Mouse (Mus musculus) CD4-positive, CD25-positive, alpha-beta regulatory T cell, adult 9 weeks (primary cell): ENCODE results near the gene Fam240a. TPM values are rescaled to one million over a fixed set of nuclear protein-coding genes. Genes with fewer than 3 reads are reported as not detected.

Experiments used
- polyA plus RNA-seq: library from polyadenylated mRNA; unstranded; fragments of 100-300 nt; shearing (Covaris generic); gene quantifications from one replicate; pipeline ENCODE4 v1.2.1, GENCODE M21; 2017

Gene Fam240a
- 0.98 TPM for polyA plus RNA-seq

GRCm38 (mm10) chr9:110916786-110917185 lies at the start of gene Fam240a:
TSS of gene Fam240a (minus strand) at chr9:110916861.

GRCm38 (mm10) chr9:110951397-110951796 lies 34.7 kb upstream of the Fam240a start, which contains the start of gene Lrrc2:
TSS of gene Lrrc2 (plus strand) at chr9:110951545.

GRCm38 (mm10) chr9:110945926-110946325 lies 29.3 kb upstream of the Fam240a start, which contains the start of gene Tdgf1:
TSS of gene Tdgf1 (minus strand) at chr9:110946158.

DNA sequence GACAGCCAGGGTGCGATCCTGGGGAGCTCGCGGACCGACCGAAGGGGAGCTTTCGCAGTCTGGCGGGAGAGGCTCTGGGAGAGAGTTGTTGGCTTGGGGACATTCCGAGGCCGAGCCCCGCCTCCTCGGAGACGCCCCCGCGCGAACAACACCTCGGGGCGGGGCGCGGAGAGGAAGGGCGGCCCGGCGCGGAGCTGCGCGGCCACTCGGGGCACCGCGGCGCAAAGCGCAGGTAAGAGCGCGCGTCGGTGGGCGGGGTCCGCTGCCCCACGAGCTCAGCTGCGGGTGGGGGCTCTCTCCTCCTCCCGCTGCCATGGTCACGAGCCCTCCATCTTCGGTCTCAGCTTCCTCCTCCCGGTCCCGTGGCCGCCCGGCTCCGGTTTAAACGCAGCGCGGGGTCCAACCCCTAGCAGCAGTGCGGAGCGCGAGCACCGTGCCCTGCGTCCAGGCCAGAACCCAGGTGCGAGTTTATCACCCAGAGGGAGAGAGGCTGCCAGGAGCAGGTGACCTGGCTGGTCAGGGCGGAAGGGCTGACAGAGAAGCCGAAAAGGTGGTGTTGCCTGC lies 36.6 kb downstream of the Fam240a start, which contains the start of gene Tmie:
TSS of gene Tmie (minus strand) at position 116 of the 564 bp plus-strand sequence.

GRCm38 (mm10) chr9:110879191-110879920 lies 37.3 kb downstream of the Fam240a start, which contains the start of gene Als2cl:
TSS of gene Als2cl (plus strand) at chr9:110879870.

Other genes starting within 250 kb of the Fam240a start
- gene Myl3, start 175.0 kb downstream of the Fam240a start, polyA plus RNA-seq = not detected
- gene Pth1r, start 169.7 kb downstream of the Fam240a start, polyA plus RNA-seq = 0.12 TPM
- gene Prss42, start 118.7 kb downstream of the Fam240a start, polyA plus RNA-seq = not detected
- not detected for gene Prss44, start 102.9 kb downstream of the Fam240a start, polyA plus RNA-seq
- not detected for gene Prss43, start 90.2 kb downstream of the Fam240a start, polyA plus RNA-seq
- not detected for gene Prss45, start 82.3 kb downstream of the Fam240a start, polyA plus RNA-seq
- not detected for gene Prss46, start 72.4 kb downstream of the Fam240a start, polyA plus RNA-seq
- 0.31 TPM for gene Prss50, start 58.9 kb downstream of the Fam240a start, polyA plus RNA-seq
- 56.1 TPM for gene Als2cl, start 37.0 kb downstream of the Fam240a start, polyA plus RNA-seq
- 5.1 TPM for gene Tmie, start 36.7 kb downstream of the Fam240a start, polyA plus RNA-seq
- gene Tdgf1, start 29.3 kb upstream of the Fam240a start, polyA plus RNA-seq = 1.8 TPM
- gene Lrrc2, start 34.7 kb upstream of the Fam240a start, polyA plus RNA-seq = 0.53 TPM
- not detected for gene Rtp3, start 73.7 kb upstream of the Fam240a start, polyA plus RNA-seq
- gene Ltf, start 102.4 kb upstream of the Fam240a start, polyA plus RNA-seq = 0.81 TPM
- 16.8 TPM for gene Ccrl2, start 140.7 kb upstream of the Fam240a start, polyA plus RNA-seq
- gene Lrrfip2, start 200.7 kb upstream of the Fam240a start, polyA plus RNA-seq = 8.3 TPM